Mouse (Mus musculus) brain, embryonic 14.5 days (tissue): Measurements from ENCODE around the gene Ubn1.

ENCODE experiments used
- CTCF ChIP-seq: fragments of 200-500 bp; IDR thresholded peaks from 2 replicates; pipeline ENCODE4 v1.5.1; 2012; ENCODE audit warnings: inconsistent platforms, mild to moderate bottlenecking, moderate library complexity, borderline replicate concordance; ENCODE audit not compliant: insufficient read depth, insufficient read length; ENCODE audit errors: extremely low read depth
- POLR2A ChIP-seq: fragments of 200-500 bp; IDR thresholded peaks from 2 replicates; pipeline ENCODE4 v1.6.1; 2012; ENCODE audit warnings: mild to moderate bottlenecking, inconsistent platforms, borderline replicate concordance; ENCODE audit not compliant: poor library complexity, insufficient read depth, insufficient read length, severe bottlenecking; ENCODE audit errors: extremely low read depth

DNA sequence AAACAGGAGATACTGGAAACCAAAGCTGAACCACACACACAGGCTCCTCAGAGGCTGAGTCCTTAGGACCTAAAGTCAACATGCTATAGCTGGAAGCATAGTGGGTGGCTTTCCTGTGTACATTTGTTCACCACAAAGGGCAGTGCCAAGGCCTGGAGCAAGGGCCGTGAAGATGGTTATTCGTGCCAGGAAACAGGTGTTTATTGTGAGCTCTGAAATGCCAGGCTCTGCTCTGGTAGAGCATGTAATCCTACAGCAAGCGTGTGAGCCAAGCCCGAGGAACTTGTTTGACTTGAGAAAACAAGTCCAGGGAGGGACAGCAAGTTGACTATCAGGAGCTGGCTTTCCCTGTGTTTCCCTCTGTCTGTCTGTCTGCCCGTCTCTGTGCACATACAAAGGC lies 43.4 kb downstream of the Ubn1 start:
- TF ChIP-seq CTCF (no peak), POLR2A (no peak)
